Mouse (Mus musculus): Measurements from ENCODE around the gene Maml3. TPM values are rescaled to one million over a fixed set of nuclear protein-coding genes. Genes with fewer than 3 reads are reported as not detected.
A peak's percentile ranks its signal among the peaks of the same experiment; 100 is the strongest.

Gene Maml3
- polyA plus RNA-seq, 1 experiment from 2014 or later = 4.1 TPM

DNA sequence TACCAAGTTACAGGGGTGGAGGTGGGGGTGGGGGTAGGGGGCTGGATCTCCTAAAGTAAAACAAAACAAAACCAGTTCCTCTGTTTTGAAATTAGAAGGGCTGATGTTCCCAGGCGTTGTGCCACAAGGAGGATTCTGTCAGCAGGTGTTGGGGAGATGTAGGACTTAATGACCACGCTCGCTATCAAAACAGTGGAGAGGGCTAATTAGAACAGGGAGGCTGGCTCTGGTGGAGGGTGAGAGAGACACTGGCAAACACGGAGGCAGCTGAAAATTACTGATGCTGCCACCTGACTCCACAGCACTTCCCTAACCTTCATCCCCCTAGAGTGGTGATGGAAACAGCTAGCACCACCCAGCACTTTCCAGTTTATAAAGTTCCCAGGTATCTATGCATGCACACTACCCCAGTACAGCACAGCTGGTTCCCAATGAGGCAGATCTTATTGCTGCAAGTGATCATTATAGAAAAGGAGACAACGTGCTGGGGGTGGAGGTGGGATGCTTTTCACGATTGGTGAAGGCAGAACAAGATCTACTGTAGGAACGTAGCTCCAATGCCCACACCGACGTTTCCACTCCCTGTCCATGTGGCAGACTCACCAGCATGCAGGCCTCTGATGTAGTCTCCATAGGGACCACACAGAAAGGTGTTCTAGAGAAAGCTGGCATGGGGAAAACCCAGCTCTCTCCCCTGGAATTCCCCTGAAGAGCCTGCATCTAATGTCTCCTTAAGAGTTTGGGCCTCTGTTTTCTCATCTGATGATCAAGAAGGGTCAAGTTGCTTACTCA, 332.8 kb downstream of the Maml3 start:
- no peak overlapping the region for H3K4me3 ChIP-seq (replicated peaks)
- H3K9ac ChIP-seq = no peak overlapping the region
- no peak overlapping the region for H3K4me2 ChIP-seq (replicated peaks)
- H3K4me1 ChIP-seq (replicated peaks) = no peaks in the 10 kb centered on the region
- ATAC-seq = no peak
- no peaks in the 10 kb centered on the region for H3K27me3 ChIP-seq (replicated peaks)
- no peaks in the 10 kb centered on the region for H3K9me3 ChIP-seq
- no peak overlapping the region for H3K27ac ChIP-seq
- WGBS = 77% methylated on average over 9 of the region's 9 CpGs
- no peaks in the 10 kb centered on the region for H3K36me3 ChIP-seq

- 88% methylated on average over 6 of the region's 6 CpGs for WGBS
- H3K4me2 ChIP-seq (replicated peaks) = no peak overlapping the region
- H3K4me3 ChIP-seq (replicated peaks) = no peak overlapping the region
Observed at GRCm38 (mm10) chr3:51769196-51769595, 335.7 kb downstream of the Maml3 start.

DNA sequence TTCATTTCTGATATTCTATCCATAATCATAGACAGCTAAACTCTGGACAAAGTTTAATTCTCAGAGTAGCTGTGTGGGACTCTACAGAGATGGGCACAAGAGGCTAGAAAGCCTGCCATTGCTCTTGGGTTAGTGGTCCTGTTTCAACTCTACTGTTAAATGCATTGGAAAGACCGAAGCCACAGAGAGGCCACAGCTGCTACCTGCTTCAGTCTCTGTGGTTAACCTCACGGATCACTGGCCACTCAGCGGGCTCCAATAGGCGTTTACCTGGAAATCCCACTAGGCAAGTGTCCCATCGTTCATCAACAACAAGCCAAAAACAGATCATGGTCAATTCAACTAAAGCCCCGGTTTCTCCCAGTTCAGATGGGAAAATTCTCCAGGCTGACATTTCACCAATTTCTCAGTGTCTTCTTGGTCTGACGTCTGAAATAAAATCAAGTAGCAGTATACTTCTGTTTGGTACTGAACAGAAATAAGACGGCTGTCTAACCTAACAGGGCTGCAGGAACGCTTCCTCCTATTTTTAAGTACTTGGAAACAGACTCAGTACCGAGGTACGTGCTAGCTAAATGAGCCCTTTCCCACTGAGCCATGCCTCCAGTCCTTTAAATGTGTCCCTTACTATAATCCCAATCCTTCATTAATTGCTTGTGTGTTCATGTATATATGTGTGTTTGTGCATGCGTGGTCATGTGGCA, 339.5 kb downstream of the Maml3 start:
- ATAC-seq = no peak
- 0 out of 2 replicates have a peak, but pooled peaks cover 5% of the 10 kb centered on the region for H3K4me1 ChIP-seq (replicated peaks)
- 78% methylated on average over 12 of the region's 12 CpGs for WGBS

More at GRCm38 (mm10) chr3:51769196-51769595, 335.7 kb downstream of the Maml3 start:
- Histone ChIP-seq H3K4me1 (replicated peaks) (no peaks in the 10 kb centered on the region), H3K27ac (no peak overlapping the region), H3K9me3 (no peaks in the 10 kb centered on the region), H3K27me3 (replicated peaks) (no peaks in the 10 kb centered on the region), H3K9ac (no peak overlapping the region), H3K36me3 (no peaks in the 10 kb centered on the region)
- ATAC-seq = no peak

GRCm38 (mm10) chr3:51764175-51764574, 340.7 kb downstream of the Maml3 start:
- H3K4me1 ChIP-seq (replicated peaks) = 0 out of 2 replicates have a peak, but pooled peaks cover 5% of the 10 kb centered on the region
- 92% methylated on average over 3 of the region's 3 CpGs for WGBS
- H3K27ac ChIP-seq = no peak overlapping the region
- no peak overlapping the region for H3K4me2 ChIP-seq (replicated peaks)
- no peak for ATAC-seq
- H3K9ac ChIP-seq = no peak overlapping the region
- no peaks in the 10 kb centered on the region for H3K9me3 ChIP-seq
- no peaks in the 10 kb centered on the region for H3K27me3 ChIP-seq (replicated peaks)
- no peak overlapping the region for H3K4me3 ChIP-seq (replicated peaks)
- no peaks in the 10 kb centered on the region for H3K36me3 ChIP-seq

More for the DNA sequence above, 339.5 kb downstream of the Maml3 start:
- H3K9me3 ChIP-seq = no peaks in the 10 kb centered on the region
- no peaks in the 10 kb centered on the region for H3K27me3 ChIP-seq (replicated peaks)
- no peak overlapping the region for H3K27ac ChIP-seq
- H3K9ac ChIP-seq = no peak overlapping the region
- H3K36me3 ChIP-seq = no peaks in the 10 kb centered on the region
- no peak overlapping the region for H3K4me2 ChIP-seq (replicated peaks)
- H3K4me3 ChIP-seq (replicated peaks) = no peak overlapping the region

- H3K9ac ChIP-seq = no peak overlapping the region
- H3K36me3 ChIP-seq = no peaks in the 10 kb centered on the region
- no peaks in the 10 kb centered on the region for H3K9me3 ChIP-seq
- ATAC-seq = no peak
- H3K4me2 ChIP-seq (replicated peaks) = no peak overlapping the region
- WGBS = 89% methylated on average over 10 of the region's 10 CpGs
- no peak overlapping the region for H3K27ac ChIP-seq
- 0 out of 2 replicates have a peak, but pooled peaks cover 5% of the 10 kb centered on the region for H3K4me1 ChIP-seq (replicated peaks)
- H3K4me3 ChIP-seq (replicated peaks) = no peak overlapping the region
- no peaks in the 10 kb centered on the region for H3K27me3 ChIP-seq (replicated peaks)
Observed at GRCm38 (mm10) chr3:51762900-51763299, 342.0 kb downstream of the Maml3 start.

DNA sequence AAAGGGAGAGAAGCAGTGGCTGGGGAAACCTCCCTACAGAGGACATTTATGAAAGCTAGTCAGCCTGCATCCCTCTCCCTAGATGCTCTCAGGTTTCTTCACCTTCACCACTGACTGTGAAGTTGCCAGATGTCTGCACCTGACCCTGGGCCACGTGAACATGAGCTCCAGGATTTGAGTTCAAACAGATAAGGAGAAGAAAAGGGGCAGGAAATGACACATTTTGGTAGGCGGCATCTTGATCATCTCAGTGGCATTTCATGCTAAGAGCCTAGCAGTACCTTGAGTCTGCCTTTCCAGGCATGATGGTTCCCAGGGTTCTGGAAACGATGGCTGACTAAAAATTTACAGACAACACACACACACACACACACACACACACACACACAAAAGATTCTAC, 345.3 kb downstream of the Maml3 start:
- no peak overlapping the region for H3K4me3 ChIP-seq (replicated peaks)

DNA sequence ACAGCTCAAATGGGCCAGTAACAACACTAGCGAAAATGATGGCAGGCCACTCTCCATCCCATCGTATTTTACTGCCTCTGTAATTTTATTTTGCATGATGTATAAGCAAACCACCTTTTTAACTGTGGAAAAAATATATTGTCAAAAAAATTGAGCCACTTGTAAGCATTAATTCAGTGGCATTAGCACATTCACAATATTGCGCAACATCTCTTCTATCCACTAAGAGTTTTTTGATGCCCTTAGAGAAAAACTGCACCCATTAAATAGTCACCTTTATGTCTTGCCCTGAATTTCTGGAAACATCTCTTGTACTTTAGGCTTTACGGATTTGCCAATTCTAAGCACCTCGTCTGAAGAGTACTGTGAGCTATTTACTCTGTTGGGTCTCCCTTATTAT, 347.8 kb downstream of the Maml3 start:
- Histone ChIP-seq H3K4me2 (replicated peaks) (no peak overlapping the region), H3K36me3 (no peaks in the 10 kb centered on the region), H3K9ac (no peak overlapping the region), H3K27me3 (replicated peaks) (no peaks in the 10 kb centered on the region), H3K4me3 (replicated peaks) (no peak overlapping the region), H3K9me3 (no peaks in the 10 kb centered on the region), H3K4me1 (replicated peaks) (0 out of 2 replicates have a peak, but pooled peaks cover 8% of the 10 kb centered on the region), H3K27ac (no peak overlapping the region)
- ATAC-seq = no peak
- 95% methylated on average over 5 of the region's 5 CpGs for WGBS

More for the DNA sequence above, 345.3 kb downstream of the Maml3 start:
- WGBS = 58% methylated on average over 3 of the region's 3 CpGs
- Histone ChIP-seq H3K36me3 (no peaks in the 10 kb centered on the region), H3K27ac (no peak overlapping the region), H3K4me1 (replicated peaks) (0 out of 2 replicates have a peak, but pooled peaks cover 5% of the 10 kb centered on the region), H3K9me3 (no peaks in the 10 kb centered on the region), H3K9ac (no peak overlapping the region), H3K4me2 (replicated peaks) (no peak overlapping the region), H3K27me3 (replicated peaks) (no peaks in the 10 kb centered on the region)
- no peak for ATAC-seq

GRCm38 (mm10) chr3:51756283-51756682, 348.6 kb downstream of the Maml3 start:
- Histone ChIP-seq H3K4me3 (replicated peaks) (no peak overlapping the region), H3K27me3 (replicated peaks) (no peaks in the 10 kb centered on the region), H3K4me2 (replicated peaks) (no peak overlapping the region), H3K27ac (no peak overlapping the region), H3K9ac (no peak overlapping the region), H3K4me1 (replicated peaks) (0 out of 2 replicates have a peak, but pooled peaks cover 8% of the 10 kb centered on the region), H3K36me3 (no peaks in the 10 kb centered on the region), H3K9me3 (no peaks in the 10 kb centered on the region)
- 60% methylated on average over 5 of the region's 5 CpGs for WGBS
- ATAC-seq = no peak

- Histone ChIP-seq H3K4me2 (replicated peaks) (no peak overlapping the region), H3K4me3 (replicated peaks) (no peak overlapping the region)
- WGBS = 54% methylated on average over 5 of the region's 5 CpGs
Observed at GRCm38 (mm10) chr3:51753262-51753661, 351.6 kb downstream of the Maml3 start.

GRCm38 (mm10) chr3:51751440-51751839, 353.4 kb downstream of the Maml3 start:
- Histone ChIP-seq H3K4me1 (replicated peaks) (peaks cover 23% of the 10 kb centered on the region), H3K4me3 (replicated peaks) (no peak overlapping the region), H3K9ac (no peak overlapping the region), H3K36me3 (no peaks in the 10 kb centered on the region), H3K27me3 (replicated peaks) (no peaks in the 10 kb centered on the region), H3K27ac (no peak overlapping the region), H3K4me2 (replicated peaks) (no peak overlapping the region), H3K9me3 (no peaks in the 10 kb centered on the region)
- 84% methylated on average over 12 of the region's 12 CpGs for WGBS
- ATAC-seq = no peak

More at GRCm38 (mm10) chr3:51753262-51753661, 351.6 kb downstream of the Maml3 start:
- Histone ChIP-seq H3K27ac (no peak overlapping the region), H3K36me3 (no peaks in the 10 kb centered on the region), H3K4me1 (replicated peaks) (peaks cover 23% of the 10 kb centered on the region), H3K9ac (no peak overlapping the region), H3K27me3 (replicated peaks) (no peaks in the 10 kb centered on the region), H3K9me3 (no peaks in the 10 kb centered on the region)
- no peak for ATAC-seq

DNA sequence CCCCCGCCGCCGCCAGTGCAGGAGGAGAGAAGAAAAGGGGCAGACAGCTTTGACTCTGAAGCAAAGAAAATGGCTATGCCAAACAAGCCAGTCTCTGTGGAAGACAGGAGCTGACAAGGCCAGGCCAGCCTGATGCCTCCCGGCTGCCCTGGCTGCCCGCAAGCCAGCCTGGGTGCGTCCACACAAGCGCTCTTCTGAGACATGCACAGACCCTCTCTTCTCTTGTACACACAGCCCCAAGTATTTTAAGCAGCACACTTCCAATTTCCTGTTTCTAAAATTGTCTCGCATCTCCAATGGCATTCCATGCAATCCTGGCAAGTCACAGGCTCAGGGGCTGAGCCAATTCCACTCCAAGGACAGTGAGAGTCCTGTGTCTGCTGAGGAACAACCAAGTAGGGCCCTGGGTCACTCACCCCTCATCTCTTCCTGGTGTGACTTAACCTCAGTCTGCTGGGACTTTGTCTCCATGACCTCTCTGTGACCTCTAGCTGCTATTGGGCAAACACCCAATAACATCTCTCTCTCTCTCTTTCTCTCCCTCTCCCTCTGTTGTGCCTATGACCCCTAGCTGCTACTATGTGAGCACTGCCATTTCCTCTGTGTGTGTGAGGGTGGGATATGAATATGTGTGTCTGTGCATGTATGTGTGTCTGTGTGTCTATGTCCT, 354.9 kb downstream of the Maml3 start:
- peak overlapping the region; percentile 83 for H3K27ac ChIP-seq
- peaks cover 23% of the 10 kb centered on the region for H3K4me1 ChIP-seq (replicated peaks)
- H3K9ac ChIP-seq = 0 out of 2 replicates have a peak overlapping the region, but pooled peaks have one; percentile 0
- H3K9me3 ChIP-seq = no peaks in the 10 kb centered on the region
- peak; percentile 76 for ATAC-seq
- H3K4me2 ChIP-seq (replicated peaks) = peak overlapping the region; percentile 17; the same call in 1 of the 2 replicates
- no peaks in the 10 kb centered on the region for H3K27me3 ChIP-seq (replicated peaks)
- H3K36me3 ChIP-seq = no peaks in the 10 kb centered on the region
- 26% methylated on average over 8 of the region's 8 CpGs for WGBS
- no peak overlapping the region for H3K4me3 ChIP-seq (replicated peaks)

DNA sequence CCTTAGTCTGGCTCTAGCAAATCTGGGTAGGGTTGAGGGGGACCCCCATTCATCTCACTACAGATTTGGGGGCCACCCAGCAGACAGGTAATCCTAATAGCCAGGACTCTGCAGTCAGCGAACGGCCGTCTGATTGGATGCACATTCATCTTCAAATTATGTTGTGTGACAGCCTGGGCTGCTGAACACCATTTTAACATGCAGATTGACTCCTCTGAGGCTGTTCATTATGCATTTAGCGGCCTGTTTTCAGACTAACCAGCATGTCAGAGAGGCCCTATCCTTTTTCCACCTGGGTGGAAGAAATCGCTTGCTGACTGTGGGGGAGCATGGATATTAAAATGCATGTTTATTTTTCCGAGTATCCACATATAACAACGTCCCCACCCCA, 355.5 kb downstream of the Maml3 start:
- WGBS = 40% methylated on average over 7 of the region's 7 CpGs

More for the DNA sequence above, 355.5 kb downstream of the Maml3 start:
- H3K9ac ChIP-seq = 0 out of 2 replicates have a peak overlapping the region, but pooled peaks have one; percentile 0
- H3K27me3 ChIP-seq (replicated peaks) = no peaks in the 10 kb centered on the region
- H3K9me3 ChIP-seq = no peaks in the 10 kb centered on the region
- peaks cover 23% of the 10 kb centered on the region for H3K4me1 ChIP-seq (replicated peaks)
- peak overlapping the region; percentile 17; the same call in 1 of the 2 replicates for H3K4me2 ChIP-seq (replicated peaks)
- peak; percentile 18; the same call in 1 of the 2 replicates for ATAC-seq
- no peak overlapping the region for H3K4me3 ChIP-seq (replicated peaks)
- peak overlapping the region; percentile 83 for H3K27ac ChIP-seq
- no peaks in the 10 kb centered on the region for H3K36me3 ChIP-seq
